In genomic region chr7:63956138-63956823, GRCm38 (mm10) we compare ENCODE assay signal across 10 mouse cellular contexts. TPM values are rescaled to one million over a fixed set of nuclear protein-coding genes. Genes with fewer than 3 reads are reported as not detected.
DNase-seq lines count a peak whose midpoint lies in the region; ATAC-seq lines count a peak whose summit lies in the region.
"Had no signal": no experiment of that assay in that cellular context is flagged by ENCODE, and none has a peak within 500 bp of the region (broad histone marks: within the 10 kb centered on the region; RNA-seq: fewer than 3 reads in every experiment).

No protein-coding gene starts in this region.

- no peak overlapping the region for H3K4me3 ChIP-seq in hindbrain, embryonic 13.5 days
- H3K4me3 ChIP-seq in midbrain, embryonic 14.5 days (replicated peaks; ENCODE audit: low read depth, low read length) = no peak overlapping the region
- H3K4me3 ChIP-seq: embryonic facial prominence, embryonic 15.5 days had no signal

- no peak overlapping the region for H3K4me2 ChIP-seq in hindbrain, embryonic 13.5 days
- no peak overlapping the region for H3K4me2 ChIP-seq in midbrain, embryonic 14.5 days (ENCODE audit: low read length)
- H3K4me2 ChIP-seq: embryonic facial prominence, embryonic 15.5 days had no signal

- H3K9me3 ChIP-seq in hindbrain, embryonic 13.5 days = no peaks in the 10 kb centered on the region
- no peaks in the 10 kb centered on the region for H3K9me3 ChIP-seq in midbrain, embryonic 14.5 days (ENCODE audit: control insufficient read depth, low read length)
- H3K9me3 ChIP-seq: embryonic facial prominence, embryonic 15.5 days had no signal

- 0 out of 2 replicates have a peak overlapping the region, but pooled peaks have one; percentile 9 for H3K9ac ChIP-seq in hindbrain, embryonic 13.5 days
- no peak overlapping the region for H3K9ac ChIP-seq in midbrain, embryonic 14.5 days (replicated peaks; ENCODE audit: low read length)
- H3K9ac ChIP-seq: embryonic facial prominence, embryonic 15.5 days had no signal

- ATAC-seq in hindbrain, embryonic 13.5 days (ENCODE audit: low FRiP score) = no peak
- no peak for ATAC-seq in midbrain, embryonic 14.5 days (ENCODE audit: low FRiP score, low TSS enrichment)

- DNase-seq in embryo, embryonic 10 days (ENCODE audit: low spot score) = peak; percentile 3
- no peak for DNase-seq in embryo, embryonic 10.5 days (ENCODE audit: low spot score)
- DNase-seq in c-Kit-negative CD71-positive TER-119-positive erythroid progenitor cells, embryonic 14.5 days (ENCODE audit: low read depth, low spot score) = peak; percentile 60
- DNase-seq in midbrain, embryonic 14.5 days = no peak
- no peak for DNase-seq in urinary bladder, adult 18-20 months (ENCODE audit: low spot score in 2 of 2)
- no peak for DNase-seq in urinary bladder, postnatal 14 days (ENCODE audit: low spot score)
- no peak for DNase-seq in cerebellum, adult 9-11 months

- 62% methylated on average over 14 of the region's 14 CpGs for WGBS in hindbrain, embryonic 13.5 days
- WGBS in midbrain, embryonic 14.5 days = 55% methylated on average over 14 of the region's 14 CpGs

- H3K36me3 ChIP-seq in hindbrain, embryonic 13.5 days = no peaks in the 10 kb centered on the region
- H3K36me3 ChIP-seq in midbrain, embryonic 14.5 days (ENCODE audit: control insufficient read depth, insufficient read depth, low read length) = no peaks in the 10 kb centered on the region
- H3K36me3 ChIP-seq: embryonic facial prominence, embryonic 15.5 days had no signal

- peak overlapping the region; percentile 89 for H3K27ac ChIP-seq in hindbrain, embryonic 13.5 days
- peak overlapping the region; percentile 89 for H3K27ac ChIP-seq in midbrain, embryonic 14.5 days (replicated peaks; ENCODE audit: low read depth, low read length)
- H3K27ac ChIP-seq: embryonic facial prominence, embryonic 15.5 days had no signal

- peaks cover 52% of the 10 kb centered on the region for H3K4me1 ChIP-seq in hindbrain, embryonic 13.5 days (replicated peaks)
- H3K4me1 ChIP-seq in midbrain, embryonic 14.5 days (ENCODE audit: control insufficient read depth, insufficient read depth, low read length) = peaks cover 48% of the 10 kb centered on the region

- H3K27me3 ChIP-seq in hindbrain, embryonic 13.5 days = no peaks in the 10 kb centered on the region
- H3K27me3 ChIP-seq in midbrain, embryonic 14.5 days (ENCODE audit: control insufficient read depth, insufficient read depth, low read length) = no peaks in the 10 kb centered on the region
- H3K27me3 ChIP-seq: embryonic facial prominence, embryonic 15.5 days had no signal

RNA-seq across cellular contexts. Expression of gene Klf13, which starts 17.6 kb away (rescaled TPM):
- polyA plus RNA-seq in hindbrain, embryonic 13.5 days (2015; fragmentation: Nextera tagmentation; extraction: Ambion mirVana) = 25.7 and 26.9 TPM in 2 replicates
- 20.5 and 24.9 TPM in 2 replicates for polyA plus RNA-seq in midbrain, embryonic 14.5 days (2014; fragmentation: Nextera tagmentation; extraction: Ambion mirVana)

RNA-seq across cellular contexts. Expression of gene E030018B13Rik, which starts 39.6 kb away (rescaled TPM):
- 0.19 TPM in 1 of 2 replicates, not detected in the other for polyA plus RNA-seq in hindbrain, embryonic 13.5 days (2015; fragmentation: Nextera tagmentation; extraction: Ambion mirVana)
- not detected in 2 replicates for polyA plus RNA-seq in midbrain, embryonic 14.5 days (2014; fragmentation: Nextera tagmentation; extraction: Ambion mirVana)
- polyA plus RNA-seq: kidney, embryonic 16.5 days had no signal

Comparison
In these comparisons a context has a peak if more than half of its experiments do, and no peak if none do; other contexts are left out.
1. DNase-seq: peak in embryo, embryonic 10 days (single experiment) and c-Kit-negative CD71-positive TER-119-positive erythroid progenitor cells, embryonic 14.5 days (single experiment); none in embryo, embryonic 10.5 days (single experiment), midbrain, embryonic 14.5 days (single experiment), urinary bladder, adult 18-20 months (0 of 2), urinary bladder, postnatal 14 days (single experiment) and cerebellum, adult 9-11 months (single experiment).